Mouse (Mus musculus) testis, adult 2 months (tissue): ENCODE measurements around the gene Prelid1. TPM values are rescaled to one million over a fixed set of nuclear protein-coding genes. Genes with fewer than 3 reads are reported as not detected.
A peak's percentile ranks its signal among the peaks of the same experiment; 100 is the strongest.

Source experiments
- H3K27ac ChIP-seq: fragments of 200-500 bp; 2 replicates; pipeline ENCODE4 v1.5.1; 2012; ENCODE audit warnings: low read depth, low read length; ENCODE audit not compliant: control insufficient read depth, insufficient read depth
- H3K27me3 ChIP-seq: fragments of 200-500 bp; 2 replicates; pipeline ENCODE4 v1.6.1; 2012; ENCODE audit warnings: mild to moderate bottlenecking, low read length, moderate library complexity; ENCODE audit not compliant: control insufficient read depth, insufficient read depth
- H3K36me3 ChIP-seq: fragments of 200-500 bp; 2 replicates; pipeline ENCODE4 v1.6.1; 2012; ENCODE audit warnings: mild to moderate bottlenecking, low read length; ENCODE audit not compliant: control insufficient read depth, insufficient read depth
- H3K4me1 ChIP-seq: fragments of 200-500 bp; 2 replicates; pipeline ENCODE4 v1.6.1; 2012; ENCODE audit warnings: low read length; ENCODE audit not compliant: control insufficient read depth, insufficient read depth
- H3K4me3 ChIP-seq: fragments of 200-500 bp; 2 replicates; pipeline ENCODE4 v1.5.1; 2012; ENCODE audit warnings: low read depth, mild to moderate bottlenecking, low read length, moderate library complexity, mixed read lengths; ENCODE audit not compliant: control insufficient read depth
- CTCF ChIP-seq: fragments of 200-500 bp; IDR thresholded peaks from 2 replicates; pipeline ENCODE4 v1.5.1; 2012; ENCODE audit warnings: low read depth, mild to moderate bottlenecking, inconsistent platforms, low read length, moderate library complexity; ENCODE audit not compliant: control insufficient read depth, insufficient read depth, insufficient replicate concordance
- POLR2A ChIP-seq: fragments of 200-500 bp; IDR thresholded peaks from 2 replicates; pipeline ENCODE4 v1.6.1; 2012; ENCODE audit warnings: low read depth, mild to moderate bottlenecking, inconsistent platforms, low read length, moderate library complexity; ENCODE audit not compliant: control insufficient read depth
- polyA plus RNA-seq: library from polyadenylated mRNA; depleted of rRNA; stranded (reverse); fragments of >200 nt; gene quantifications from 2 replicates; pipeline ENCODE4 v1.2.3, GENCODE M21; 2012

The Prelid1 gene
- polyA plus RNA-seq, 1 experiment: 32.7 TPM

DNA sequence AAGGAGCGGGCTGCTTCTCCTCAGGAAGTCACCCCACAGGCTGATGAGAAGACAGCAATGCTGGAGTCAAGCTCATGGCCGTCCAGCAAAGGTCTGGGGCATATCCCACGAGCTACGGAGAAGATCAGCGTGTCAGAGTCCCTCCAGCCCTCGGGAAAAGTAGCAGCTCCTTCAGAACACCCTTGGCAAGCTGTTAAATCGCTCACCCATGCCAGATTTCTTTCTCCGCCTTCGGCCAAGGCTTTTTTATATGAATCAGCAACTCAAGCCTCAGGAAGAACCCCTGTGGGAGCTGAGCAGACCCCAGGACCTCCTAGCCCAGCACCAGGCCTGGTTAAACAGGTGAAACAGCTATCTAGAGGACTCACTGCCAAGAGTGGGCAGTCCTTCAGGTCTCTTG lies 7.2 kb upstream of the Prelid1 start:
- Histone ChIP-seq H3K27me3 (no peaks in the 10 kb centered on the region), H3K4me1 (no peaks in the 10 kb centered on the region), H3K36me3 (peaks cover 8% of the 10 kb centered on the region), H3K4me3 (no peak overlapping the region), H3K27ac (no peak overlapping the region)
- TF ChIP-seq POLR2A (no peak), CTCF (no peak)

DNA sequence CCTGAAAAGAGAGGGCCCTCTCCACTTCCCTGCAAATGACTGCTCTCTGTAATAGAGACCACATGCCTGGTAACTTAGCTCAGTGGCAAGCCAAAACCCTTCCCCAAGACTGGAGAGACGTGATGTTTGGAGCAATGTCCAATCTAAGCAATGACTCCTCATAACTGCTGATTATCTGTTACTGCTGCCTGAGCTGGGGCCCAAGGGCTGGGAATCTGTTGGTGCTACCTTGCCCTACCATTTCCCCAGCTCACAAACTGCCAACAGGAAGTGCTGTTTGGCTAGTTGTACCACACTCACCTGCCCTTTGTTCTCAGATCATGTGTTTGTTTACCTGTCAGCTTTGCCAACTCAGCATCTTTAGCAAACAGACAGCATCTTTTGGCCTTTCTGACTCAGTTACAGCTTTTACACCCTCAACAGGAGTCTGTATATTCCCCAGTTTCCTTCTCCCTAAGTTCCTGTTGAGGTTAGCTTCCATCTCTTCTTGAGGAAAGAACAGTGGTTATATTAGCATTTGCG lies 5.3 kb upstream of the Prelid1 start:
- Histone ChIP-seq H3K4me3 (no peak overlapping the region), H3K36me3 (peaks cover 6% of the 10 kb centered on the region), H3K27ac (no peak overlapping the region; the same call in 1 of the 2 replicates), H3K27me3 (no peaks in the 10 kb centered on the region), H3K4me1 (no peaks in the 10 kb centered on the region)
- TF ChIP-seq CTCF: no peak

DNA sequence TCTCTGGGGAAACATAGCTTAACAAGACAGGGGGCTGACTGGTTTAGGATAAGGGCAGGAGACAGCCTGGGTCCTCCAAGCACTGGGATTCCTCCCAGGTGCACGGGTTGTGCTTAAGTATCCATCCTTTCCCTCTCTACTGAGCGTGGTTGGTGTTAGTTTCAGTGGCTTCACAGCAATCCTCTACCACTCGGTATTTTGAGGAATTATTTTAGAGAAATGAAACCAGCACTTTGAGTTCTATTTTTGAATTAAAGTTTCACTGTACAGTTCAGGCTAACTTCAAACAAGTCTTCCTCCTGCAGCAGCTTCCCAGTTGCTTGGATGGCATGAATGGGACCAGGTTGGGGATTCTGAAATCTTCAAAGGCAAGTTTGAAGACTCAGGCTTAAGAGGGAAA lies 1.9 kb upstream of the Prelid1 start:
- H3K36me3 ChIP-seq: peaks cover under 1% of the 10 kb centered on the region
- H3K27me3 ChIP-seq: no peaks in the 10 kb centered on the region
- no peak for TF ChIP-seq CTCF
- no peak for TF ChIP-seq POLR2A

DNA sequence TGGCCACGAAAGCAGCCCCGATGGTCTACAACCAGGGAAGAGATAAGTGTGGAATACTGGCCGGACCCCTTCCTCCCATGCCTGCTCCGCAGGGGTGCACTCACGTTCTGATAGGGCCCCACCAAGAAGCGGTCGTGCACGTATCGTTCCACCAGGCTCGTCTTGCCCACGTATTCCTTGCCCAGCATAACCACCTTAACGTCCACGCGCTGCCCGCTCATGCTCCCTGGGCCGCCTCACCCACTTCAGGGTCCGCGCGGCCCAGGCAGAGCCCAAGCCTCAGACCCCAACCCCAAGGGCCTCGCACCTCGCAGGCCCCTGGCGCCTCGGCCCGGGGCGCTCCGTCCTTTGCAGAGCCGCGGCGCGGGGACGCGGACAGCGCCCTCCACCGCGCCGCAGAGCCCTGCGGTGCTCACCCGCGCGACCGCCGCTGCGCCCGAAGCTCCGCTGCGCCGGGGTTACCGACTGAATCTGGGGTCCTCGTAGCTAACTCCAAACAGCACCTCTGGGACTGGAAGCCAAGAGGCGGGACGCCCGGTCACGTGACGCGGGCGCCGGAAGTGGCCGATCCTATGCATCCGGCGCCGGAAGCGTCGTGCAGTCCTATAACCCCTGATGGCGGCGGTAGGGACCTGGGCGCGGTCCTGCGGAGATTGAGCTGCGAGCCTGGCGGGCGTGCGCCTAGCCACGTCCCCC lies 1.3 kb downstream of the Prelid1 start, which contains the start of gene Rab24:
TSS of gene Rab24 (minus strand) at position 513 of the 696 bp plus-strand sequence.
- peak within 1 kb of the TSS; percentile 83 for H3K27ac ChIP-seq
- no peaks in the 10 kb centered on the region for H3K27me3 ChIP-seq
- H3K36me3 ChIP-seq: no peaks in the 10 kb centered on the region
- H3K4me3 ChIP-seq: peak within 1 kb of the TSS; percentile 92
- peaks cover 11% of the 10 kb centered on the region for H3K4me1 ChIP-seq
- TF ChIP-seq POLR2A (peak; percentile 69), CTCF (no peak)

More for the DNA sequence above, 1.9 kb upstream of the Prelid1 start:
- Histone ChIP-seq H3K4me1 (peaks cover 11% of the 10 kb centered on the region), H3K4me3 (no peak overlapping the region), H3K27ac (no peak overlapping the region)

DNA sequence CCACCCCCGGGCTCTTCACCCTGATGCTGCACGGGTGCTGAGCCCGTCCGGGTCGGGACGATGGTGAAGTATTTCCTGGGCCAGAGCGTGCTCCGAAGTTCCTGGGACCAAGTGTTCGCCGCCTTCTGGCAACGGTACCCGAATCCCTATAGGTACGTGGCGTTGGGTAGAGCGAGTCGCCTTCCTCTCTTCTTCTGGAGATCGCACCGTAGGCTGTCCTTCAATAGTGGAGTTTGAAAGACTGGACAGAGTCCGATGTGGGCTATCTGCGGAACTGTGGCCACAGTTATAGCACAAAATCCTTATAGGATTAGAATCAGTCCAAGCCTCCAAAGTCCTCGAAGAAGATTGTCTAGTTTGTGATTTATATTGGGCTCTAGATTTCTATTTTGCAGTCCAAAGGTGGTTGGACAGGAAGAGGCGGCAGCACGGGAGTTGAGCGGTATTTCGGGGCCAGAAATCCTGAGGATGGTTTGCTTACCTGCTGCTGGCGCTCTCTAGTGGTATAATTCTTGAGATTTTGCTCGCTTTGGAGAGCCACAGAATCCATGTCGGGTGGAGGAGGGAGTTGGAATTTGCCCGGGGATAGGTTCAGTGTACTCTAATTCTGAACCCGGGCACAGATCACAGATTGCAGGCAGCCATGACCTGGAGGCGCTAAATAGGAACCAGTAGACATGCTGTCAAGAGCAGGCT lies 2.0 kb downstream of the Prelid1 start:
- H3K36me3 ChIP-seq: no peaks in the 10 kb centered on the region
- no peaks in the 10 kb centered on the region for H3K27me3 ChIP-seq
- peaks cover 11% of the 10 kb centered on the region for H3K4me1 ChIP-seq
- peak overlapping the region; percentile 92 for H3K4me3 ChIP-seq
- H3K27ac ChIP-seq: peak overlapping the region; percentile 74
- TF ChIP-seq CTCF (no peak), POLR2A (no peak)

DNA sequence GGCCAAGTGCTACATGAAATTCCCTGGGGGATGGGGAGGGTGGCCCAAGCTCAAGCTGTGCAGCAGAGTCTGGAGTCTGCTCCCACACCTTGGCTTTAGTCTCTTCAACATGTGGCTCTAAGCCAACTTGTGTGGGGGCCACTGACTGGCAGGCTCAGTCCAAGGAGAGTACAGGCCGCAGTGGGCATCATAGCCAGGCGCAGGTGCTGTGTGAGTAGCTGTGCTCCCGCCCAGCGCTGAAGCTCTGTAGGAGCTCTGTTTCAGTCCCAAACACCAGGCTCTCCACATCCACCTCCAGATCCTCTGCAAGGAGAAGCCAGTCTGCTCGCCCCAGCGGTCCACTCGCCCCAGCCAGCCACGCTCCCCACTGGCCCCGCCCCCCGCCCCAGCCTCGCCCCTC lies 5.3 kb downstream of the Prelid1 start:
- TF ChIP-seq CTCF: no peak
- no peak for TF ChIP-seq POLR2A
- Histone ChIP-seq H3K36me3 (no peaks in the 10 kb centered on the region), H3K27ac (no peak overlapping the region), H3K4me3 (no peak overlapping the region), H3K4me1 (peaks cover 21% of the 10 kb centered on the region), H3K27me3 (no peaks in the 10 kb centered on the region)

DNA sequence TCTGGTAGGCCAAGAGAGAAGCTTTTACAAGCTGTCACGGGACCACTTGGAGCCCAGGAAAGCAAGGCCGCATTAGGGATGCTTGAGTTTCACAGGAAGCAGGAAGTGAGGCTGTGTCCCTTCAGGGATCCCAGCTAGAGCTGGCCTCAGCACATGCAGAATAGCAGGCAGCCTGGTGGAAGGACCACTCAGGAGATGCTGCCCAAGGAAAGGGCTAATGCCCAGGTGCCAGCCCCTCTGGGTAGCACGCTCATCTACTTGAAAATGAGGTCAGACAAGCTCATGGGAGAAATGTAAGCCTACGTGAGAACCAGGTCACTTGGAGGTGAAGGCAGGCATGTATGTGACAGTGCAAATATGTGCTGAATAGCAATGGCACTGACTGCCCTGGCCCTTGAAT lies 6.9 kb downstream of the Prelid1 start:
- H3K36me3 ChIP-seq: no peaks in the 10 kb centered on the region
- no peak for TF ChIP-seq CTCF
- no peak for TF ChIP-seq POLR2A
- no peak overlapping the region for H3K4me3 ChIP-seq
- no peaks in the 10 kb centered on the region for H3K27me3 ChIP-seq
- H3K27ac ChIP-seq: no peak overlapping the region
- H3K4me1 ChIP-seq: peaks cover 17% of the 10 kb centered on the region
